Comparison of ENCODE assay signal across 31 mouse cellular contexts in genomic region chr4:39991358-39991757, GRCm38 (mm10).
"Had no signal": no experiment of that assay in that cellular context is flagged by ENCODE, and none has a peak within 500 bp of the region (broad histone marks: within the 10 kb centered on the region; RNA-seq: fewer than 3 reads in every experiment).

No protein-coding gene starts in this region.

- H3K4me3 ChIP-seq: limb, embryonic 10.5 days; limb, embryonic 12.5 days; limb, embryonic 13.5 days; limb, embryonic 15.5 days; liver, embryonic 12.5 days; liver, embryonic 13.5 days; liver, embryonic 15.5 days; lung, embryonic 15.5 days; megakaryocyte, embryonic 14.5 days; midbrain, embryonic 10.5 days; midbrain, embryonic 12.5 days; midbrain, embryonic 13.5 days; midbrain, embryonic 15.5 days; myocyte; neural tube, embryonic 12.5 days; neural tube, embryonic 13.5 days had no signal

- H3K27ac ChIP-seq: limb, embryonic 10.5 days; limb, embryonic 12.5 days; limb, embryonic 13.5 days; limb, embryonic 15.5 days; liver, embryonic 12.5 days; liver, embryonic 13.5 days; liver, embryonic 14.5 days; liver, embryonic 15.5 days; lung, embryonic 15.5 days; macrophage; midbrain, embryonic 10.5 days; midbrain, embryonic 12.5 days; midbrain, embryonic 13.5 days; midbrain, embryonic 15.5 days; neural tube, embryonic 12.5 days; neural tube, embryonic 13.5 days had no signal

- H3K4me1 ChIP-seq: limb, embryonic 10.5 days; limb, embryonic 12.5 days; limb, embryonic 13.5 days; limb, embryonic 15.5 days; liver, embryonic 12.5 days; liver, embryonic 13.5 days; liver, embryonic 15.5 days; lung, embryonic 15.5 days; megakaryocyte, embryonic 14.5 days; midbrain, embryonic 10.5 days; midbrain, embryonic 12.5 days; midbrain, embryonic 13.5 days; midbrain, embryonic 15.5 days; neural tube, embryonic 12.5 days; neural tube, embryonic 13.5 days had no signal

- ATAC-seq: liver, embryonic 12.5 days; liver, postnatal 0 days; lung, postnatal 0 days; midbrain, embryonic 13.5 days; midbrain, embryonic 15.5 days; midbrain, embryonic 16.5 days had no signal

- DNase-seq: left cerebral cortex, postnatal 4 days; liver; liver, embryonic 13.5 days; liver, postnatal 0 days; lung, adult 18-20 months; lung, adult 2 months; lung, embryonic 14.5 days; lung, postnatal 10 days; lung, postnatal 14 days; lung, postnatal 36 days; lung, postnatal 4 days; midbrain, embryonic 14.5 days had no signal
